In genomic region chr2:106828573-106829310, GRCm38 (mm10) we compare ENCODE assay signal across 12 mouse cellular contexts.
DNase-seq lines count a peak whose midpoint lies in the region; ATAC-seq and TF ChIP-seq lines count a peak whose summit lies in the region.
"Had no signal": no experiment of that assay in that cellular context is flagged by ENCODE, and none has a peak within 500 bp of the region (broad histone marks: within the 10 kb centered on the region; RNA-seq: fewer than 3 reads in every experiment).

No protein-coding gene starts in this region.

- no peak overlapping the region for H3K9ac ChIP-seq in kidney, postnatal 0 days (ENCODE audit: low read depth, low read length)
- 0 out of 2 replicates have a peak overlapping the region, but pooled peaks have one; percentile 5 for H3K9ac ChIP-seq in forebrain, embryonic 13.5 days
- no peak overlapping the region for H3K9ac ChIP-seq in midbrain, embryonic 15.5 days

- no peak overlapping the region for H3K27ac ChIP-seq in kidney, postnatal 0 days
- H3K27ac ChIP-seq in forebrain, embryonic 13.5 days: peak overlapping the region; percentile 68
- peak overlapping the region; percentile 48; the same call in 1 of the 2 replicates for H3K27ac ChIP-seq in midbrain, embryonic 15.5 days

- ATAC-seq in cerebellum, adult (ENCODE audit: insufficient number of reproducible peaks, low FRiP score, low TSS enrichment): peak; percentile 53
- ATAC-seq in kidney, postnatal 0 days (replicated peaks; ENCODE audit: low FRiP score, low read depth): peak; percentile 63
- ATAC-seq in forebrain, embryonic 13.5 days: peak; percentile 74; the same call in 1 of the 2 replicates
- peak; percentile 38; the same call in 1 of the 2 replicates for ATAC-seq in midbrain, embryonic 15.5 days (replicated peaks)

- no peak for DNase-seq in cerebellum, adult 11 months
- no peak for DNase-seq in kidney, postnatal 0 days (ENCODE audit: low spot score)
- no peak for DNase-seq in kidney, adult 11 months
- no peak for DNase-seq in right cerebral cortex, adult 18-20 months
- no peak for DNase-seq in natural killer cell, adult 2 months (ENCODE audit: low spot score in 2 of 2)
- DNase-seq: embryo, embryonic 11 days; gastrocnemius, postnatal 10 days; kidney, postnatal 36 days had no signal

- no peaks in the 10 kb centered on the region for H3K27me3 ChIP-seq in kidney, postnatal 0 days (ENCODE audit: insufficient read depth, low read length)
- H3K27me3 ChIP-seq in forebrain, embryonic 13.5 days: no peaks in the 10 kb centered on the region
- no peaks in the 10 kb centered on the region for H3K27me3 ChIP-seq in midbrain, embryonic 15.5 days (replicated peaks)

- 40% methylated on average over 12 of the region's 12 CpGs for WGBS in kidney, postnatal 0 days
- WGBS in forebrain, embryonic 13.5 days: 43% methylated on average over 12 of the region's 12 CpGs
- 53% methylated on average over 12 of the region's 12 CpGs for WGBS in midbrain, embryonic 15.5 days

- H3K4me2 ChIP-seq in kidney, postnatal 0 days (ENCODE audit: low read length): no peak overlapping the region
- no peak overlapping the region for H3K4me2 ChIP-seq in forebrain, embryonic 13.5 days
- H3K4me2 ChIP-seq in midbrain, embryonic 15.5 days: no peak overlapping the region

- no peak for TF ChIP-seq CTCF in kidney, postnatal 0 days (IDR thresholded peaks at IDR 0.05; ENCODE audit: low read depth)

- H3K36me3 ChIP-seq in kidney, postnatal 0 days (ENCODE audit: insufficient read depth, low read length): no peaks in the 10 kb centered on the region
- peaks cover 3% of the 10 kb centered on the region; the same call in 1 of the 2 replicates for H3K36me3 ChIP-seq in forebrain, embryonic 13.5 days (ENCODE audit: poor library complexity, severe bottlenecking)
- no peaks in the 10 kb centered on the region for H3K36me3 ChIP-seq in midbrain, embryonic 15.5 days (replicated peaks)
- H3K36me3 ChIP-seq: G1E had no signal

- H3K9me3 ChIP-seq in kidney, postnatal 0 days (replicated peaks; ENCODE audit: low read length): no peaks in the 10 kb centered on the region
- no peaks in the 10 kb centered on the region for H3K9me3 ChIP-seq in forebrain, embryonic 13.5 days (replicated peaks)
- H3K9me3 ChIP-seq in midbrain, embryonic 15.5 days: no peaks in the 10 kb centered on the region

- no peak overlapping the region for H3K4me3 ChIP-seq in kidney, postnatal 0 days (replicated peaks; ENCODE audit: low read depth, low read length)
- H3K4me3 ChIP-seq in forebrain, embryonic 13.5 days: no peak overlapping the region
- H3K4me3 ChIP-seq in midbrain, embryonic 15.5 days: no peak overlapping the region

- H3K4me1 ChIP-seq in kidney, postnatal 0 days (replicated peaks; ENCODE audit: insufficient read depth, low read length): 0 out of 2 replicates have a peak, but pooled peaks cover 3% of the 10 kb centered on the region
- H3K4me1 ChIP-seq in forebrain, embryonic 13.5 days: peaks cover 25% of the 10 kb centered on the region
- peaks cover 20% of the 10 kb centered on the region for H3K4me1 ChIP-seq in midbrain, embryonic 15.5 days
